Mouse (Mus musculus) c-Kit-positive CD71-positive TER-119-negative erythroid progenitor cells, embryonic 14.5 days (primary cell): ENCODE measurements around the gene Micu1.
"Not testable (repeated sequence)": the region's sequence is repeated elsewhere in the genome, so short reads cannot be mapped to it uniquely, and the experiment has no call there.

Source experiments
- DNase-seq: peaks from one replicate; pipeline ENCODE4 v3.0.0-alpha.2; 2013; ENCODE audit warnings: low read depth

Micu1 gene

GRCm38 (mm10) chr10:59848953-59849352, 146.7 kb downstream of the Micu1 start:
- DNase-seq = no peak

- DNase-seq = no peak
Observed at GRCm38 (mm10) chr10:59849371-59849770, 147.1 kb downstream of the Micu1 start.

GRCm38 (mm10) chr10:59857157-59857556, 154.9 kb downstream of the Micu1 start:
- DNase-seq = no peak

DNA sequence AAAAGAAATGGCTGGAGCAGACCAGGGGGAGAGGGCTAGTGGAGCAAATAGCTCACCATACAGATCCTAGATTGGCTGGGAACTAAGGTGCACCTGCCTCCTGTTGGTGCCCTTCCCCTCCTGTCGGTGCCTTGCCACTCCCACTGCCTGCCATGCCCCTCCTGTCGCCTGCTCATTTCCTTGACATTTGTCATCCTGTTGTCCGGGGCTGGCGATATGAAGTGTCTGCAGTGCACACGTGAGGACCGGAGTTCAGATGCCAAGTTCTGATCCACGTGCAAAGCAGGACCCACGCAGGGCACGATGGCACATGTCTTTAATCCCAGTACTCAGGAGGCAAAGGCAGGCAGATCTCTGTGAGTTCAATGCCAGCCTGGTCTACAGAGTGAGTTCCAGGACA, 158.4 kb downstream of the Micu1 start:
- DNase-seq = no peak

- DNase-seq = no peak
Observed at GRCm38 (mm10) chr10:59861201-59861600, 158.9 kb downstream of the Micu1 start.

DNA sequence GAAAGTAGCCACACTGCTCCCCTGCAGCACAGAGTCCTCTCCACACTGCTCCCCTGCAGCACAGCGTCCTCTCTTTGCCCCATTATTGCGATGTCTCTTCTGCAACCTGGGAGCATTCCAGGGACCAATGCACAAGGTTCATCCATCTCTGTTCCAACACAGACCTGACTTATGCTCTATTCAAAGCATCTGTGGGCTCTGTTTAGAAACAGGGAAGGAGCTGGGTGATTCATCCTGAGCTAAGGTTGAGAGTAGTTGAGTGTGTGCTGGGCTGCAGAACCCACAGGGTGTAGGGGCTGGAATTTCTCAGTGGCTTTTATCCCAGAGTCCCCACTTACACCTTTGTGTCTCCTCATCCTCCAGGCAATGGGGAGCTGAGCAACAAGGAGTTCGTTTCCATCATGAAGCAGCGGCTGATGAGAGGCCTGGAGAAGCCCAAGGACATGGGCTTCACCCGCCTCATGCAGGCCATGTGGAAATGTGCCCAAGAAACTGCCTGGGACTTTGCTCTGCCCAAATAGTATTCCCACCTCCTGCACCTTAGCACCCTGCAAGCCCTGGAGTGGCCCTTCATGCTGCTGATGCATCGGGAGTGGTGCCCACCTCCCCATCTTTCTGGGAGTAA, 160.7 kb downstream of the Micu1 start:
- no peak for DNase-seq

- DNase-seq = no peak
Observed at GRCm38 (mm10) chr10:59863620-59864019, 161.3 kb downstream of the Micu1 start.

GRCm38 (mm10) chr10:59864232-59864875, 162.1 kb downstream of the Micu1 start:
- no peak for DNase-seq

DNA sequence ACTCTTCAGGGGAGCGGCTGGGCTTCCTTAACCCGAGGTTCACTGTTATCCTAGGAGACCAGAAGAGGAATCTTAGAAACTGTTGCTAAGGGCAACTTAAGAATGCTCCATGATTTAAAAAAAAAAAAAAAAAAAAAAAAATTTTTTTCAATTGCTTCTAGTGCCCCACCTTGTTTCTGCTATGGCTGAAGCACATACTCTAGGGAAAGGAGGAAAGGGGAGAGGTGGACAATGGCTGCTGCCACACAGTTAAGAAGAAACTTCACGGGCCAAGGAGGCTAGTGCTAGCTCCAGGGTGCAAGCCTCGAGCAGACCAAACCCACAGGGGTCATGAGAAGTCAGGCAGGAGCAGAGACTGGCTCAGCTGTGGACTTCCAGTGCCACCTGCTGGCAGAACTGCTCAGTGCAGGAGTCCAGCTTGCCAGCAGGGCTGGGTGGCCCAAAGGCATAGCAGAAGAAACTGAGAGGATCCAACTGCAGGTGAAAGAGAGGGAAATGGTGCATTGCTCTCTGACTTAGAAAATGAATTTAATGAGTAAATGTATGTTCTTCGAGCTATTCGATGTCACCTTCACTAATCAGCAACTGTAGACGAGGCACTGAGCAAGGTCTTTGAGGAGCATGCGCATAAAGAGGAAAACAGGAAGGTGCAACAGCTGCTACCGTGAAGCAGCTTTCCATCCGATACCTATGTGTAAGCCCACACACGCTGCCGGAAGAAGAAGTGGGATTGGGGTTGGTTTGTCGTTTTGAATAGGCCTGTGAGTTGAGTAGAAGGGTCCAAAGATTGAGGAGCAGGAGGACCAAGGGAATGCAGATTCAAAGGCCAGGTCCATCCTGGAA, 162.8 kb downstream of the Micu1 start:
- DNase-seq = peak; percentile 68

GRCm38 (mm10) chr10:59868266-59868665, 166.0 kb downstream of the Micu1 start:
- no peak for DNase-seq

GRCm38 (mm10) chr10:59870038-59870437, 167.8 kb downstream of the Micu1 start:
- DNase-seq = no peak

DNA sequence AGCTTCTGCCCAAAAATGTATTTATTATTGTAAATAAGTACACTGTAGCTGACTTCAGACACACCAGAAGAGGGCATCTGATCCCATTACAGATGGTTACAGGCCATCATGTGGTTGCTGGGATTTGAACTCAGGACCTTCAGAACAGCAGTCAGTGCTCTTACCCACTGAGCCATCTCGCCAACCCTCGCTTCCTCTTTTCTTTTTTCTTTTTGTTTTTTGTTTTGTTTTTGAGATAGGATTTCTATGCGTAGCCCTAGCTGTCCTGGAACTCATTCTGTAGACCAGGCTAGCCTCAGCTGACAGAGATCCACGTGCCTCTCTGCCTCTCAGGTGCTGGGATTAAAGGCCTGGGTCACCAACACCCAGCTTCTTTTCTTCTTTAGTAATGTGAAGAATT, 170.4 kb downstream of the Micu1 start:
- DNase-seq = not testable (repeated sequence)

- peak; percentile 56 for DNase-seq
Observed at GRCm38 (mm10) chr10:59873206-59873605, 170.9 kb downstream of the Micu1 start.

DNA sequence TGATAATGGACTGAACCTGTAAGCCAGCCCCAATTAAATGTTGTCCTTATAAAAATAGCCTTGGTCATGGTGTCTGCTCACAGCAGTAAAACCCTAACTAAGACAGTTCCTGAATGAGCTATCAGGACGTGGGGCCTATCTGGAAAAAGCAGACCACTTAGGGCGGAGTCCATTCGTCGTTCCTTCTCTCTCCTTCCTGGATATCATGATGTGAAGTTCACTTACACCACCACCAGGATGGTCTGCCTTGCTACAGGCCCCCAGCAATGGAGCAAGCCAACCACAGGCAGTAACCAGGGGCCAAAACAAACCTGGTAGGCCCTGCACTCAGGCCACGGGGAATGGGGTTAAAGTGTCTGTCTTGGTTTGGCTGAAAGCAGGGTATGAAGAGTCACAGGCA, 171.3 kb downstream of the Micu1 start:
- DNase-seq = peak; percentile 69

- peak; percentile 78 for DNase-seq
Observed at GRCm38 (mm10) chr10:59875396-59875795, 173.1 kb downstream of the Micu1 start.

DNA sequence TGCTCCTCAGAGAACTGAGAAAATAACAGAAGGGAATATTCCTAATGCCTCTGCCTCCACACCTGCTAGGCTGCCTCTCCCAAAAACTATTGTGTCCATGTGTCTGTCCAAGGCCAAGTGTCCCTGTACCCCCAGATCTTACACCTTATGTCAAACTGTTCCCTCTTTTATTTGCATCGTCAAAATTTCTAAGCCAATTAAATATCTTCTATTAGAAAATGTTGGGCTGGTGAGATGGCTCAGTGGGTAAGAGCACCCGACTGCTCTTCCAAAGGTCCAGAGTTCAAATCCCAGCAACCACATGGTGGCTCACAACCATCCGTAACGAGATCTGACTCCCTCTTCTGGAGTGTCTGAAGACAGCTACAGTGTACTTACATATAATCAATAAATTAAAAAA, 174.4 kb downstream of the Micu1 start:
- DNase-seq = not testable (repeated sequence)

GRCm38 (mm10) chr10:59877421-59878117, 175.3 kb downstream of the Micu1 start:
- no peak for DNase-seq

GRCm38 (mm10) chr10:59878823-59879222, 176.5 kb downstream of the Micu1 start:
- DNase-seq = no peak

GRCm38 (mm10) chr10:59879255-59880028, 177.2 kb downstream of the Micu1 start, which contains the start of gene Dnajb12:
Dnajb12 (plus strand) TSS chr10:59879556.
- peak; percentile 95 for DNase-seq

GRCm38 (mm10) chr10:59880029-59880386, 177.7 kb downstream of the Micu1 start:
- peak; percentile 54 for DNase-seq

GRCm38 (mm10) chr10:59880837-59881236, 178.6 kb downstream of the Micu1 start:
- no peak for DNase-seq
